Mouse (Mus musculus): Measurements from ENCODE around the gene Becn1.

The Becn1 gene

GRCm38 (mm10) chr11:101315665-101316500, 13.8 kb upstream of the Becn1 start, which contains the start of gene Psme3:
Gene Psme3, plus strand, starts transcription at chr11:101316213.
- peak; percentile 87 for DNase-seq (ENCODE audit: low read depth, low spot score)

- DNase-seq (ENCODE audit: low read depth, low spot score): no peak
Observed at GRCm38 (mm10) chr11:101315082-101315650, 13.1 kb upstream of the Becn1 start.

GRCm38 (mm10) chr11:101314567-101314966, 12.5 kb upstream of the Becn1 start:
- DNase-seq (ENCODE audit: low read depth, low spot score): no peak

GRCm38 (mm10) chr11:101312150-101312549, 10.1 kb upstream of the Becn1 start:
- DNase-seq (ENCODE audit: low read depth, low spot score): no peak

GRCm38 (mm10) chr11:101311083-101311482, 9.0 kb upstream of the Becn1 start:
- no peak for DNase-seq (ENCODE audit: low read depth, low spot score)

GRCm38 (mm10) chr11:101307744-101308143, 5.7 kb upstream of the Becn1 start:
- no peak for DNase-seq (ENCODE audit: low read depth, low spot score)

GRCm38 (mm10) chr11:101301299-101302003, 635 bp downstream of the Becn1 start:
- DNase-seq (ENCODE audit: low read depth, low spot score): no peak

- no peak for DNase-seq (ENCODE audit: low read depth, low spot score)
Observed at GRCm38 (mm10) chr11:101300881-101301280, 1.2 kb downstream of the Becn1 start.

- DNase-seq (ENCODE audit: low read depth, low spot score): no peak
Observed at GRCm38 (mm10) chr11:101295191-101295590, 6.9 kb downstream of the Becn1 start.

- DNase-seq (ENCODE audit: low read depth, low spot score): no peak
Observed at GRCm38 (mm10) chr11:101291231-101291630, 10.9 kb downstream of the Becn1 start.

GRCm38 (mm10) chr11:101287306-101287705, 14.8 kb downstream of the Becn1 start:
- DNase-seq (ENCODE audit: low read depth, low spot score): no peak

GRCm38 (mm10) chr11:101283805-101284204, 18.3 kb downstream of the Becn1 start:
- no peak for DNase-seq (ENCODE audit: low read depth, low spot score)

GRCm38 (mm10) chr11:101282896-101283295, 19.2 kb downstream of the Becn1 start:
- DNase-seq (ENCODE audit: low read depth, low spot score): no peak

- no peak for DNase-seq (ENCODE audit: low read depth, low spot score)
Observed at GRCm38 (mm10) chr11:101280837-101281236, 21.2 kb downstream of the Becn1 start.

- DNase-seq (ENCODE audit: low read depth, low spot score): no peak
Observed at GRCm38 (mm10) chr11:101279193-101279569, 22.9 kb downstream of the Becn1 start.

GRCm38 (mm10) chr11:101278223-101279192, 23.6 kb downstream of the Becn1 start, which contains the start of the genes Cntd1 and Coa3:
Gene Cntd1, plus strand, starts transcription at chr11:101279012.
Gene Coa3, minus strand, starts transcription at chr11:101279114.
- DNase-seq (ENCODE audit: low read depth, low spot score): peak; percentile 84

GRCm38 (mm10) chr11:101277381-101278222, 24.5 kb downstream of the Becn1 start:
- no peak for DNase-seq (ENCODE audit: low read depth, low spot score)

GRCm38 (mm10) chr11:101276319-101277070, 25.6 kb downstream of the Becn1 start:
- no peak for DNase-seq (ENCODE audit: low read depth, low spot score)

- no peak for DNase-seq (ENCODE audit: low read depth, low spot score)
Observed at GRCm38 (mm10) chr11:101275309-101275708, 26.8 kb downstream of the Becn1 start.

All from embryo, embryonic 11.5 days (tissue).